Mouse (Mus musculus): ENCODE data around the gene Prkce. TPM values are rescaled to one million over a fixed set of nuclear protein-coding genes. Genes with fewer than 3 reads are reported as not detected.

The Prkce gene
- polyA plus RNA-seq, 1 experiment, result 1.9 TPM

GRCm38 (mm10) chr17:86460645-86461430, 293.3 kb downstream of the Prkce start:
- no peaks in the 10 kb centered on the region for H3K27me3 ChIP-seq (ENCODE audit: control insufficient read depth, insufficient read depth, insufficient read length)
- H3K4me2 ChIP-seq (ENCODE audit: low read depth), result no peak overlapping the region
- H3K79me2 ChIP-seq (ENCODE audit: control insufficient read depth, insufficient read depth), result no peaks in the 10 kb centered on the region
- no peaks in the 10 kb centered on the region for H3K36me3 ChIP-seq (ENCODE audit: control insufficient read depth, insufficient read depth)
- TF ChIP-seq TCF12 (IDR thresholded peaks at IDR 0.05; ENCODE audit: insufficient read depth, poor library complexity, severe bottlenecking) (no peak), CEBPB (IDR thresholded peaks at IDR 0.05; ENCODE audit: insufficient read depth, poor library complexity, severe bottlenecking) (no peak), REST (IDR thresholded peaks at IDR 0.05; ENCODE audit: insufficient read depth, insufficient read length) (no peak), MYOG (IDR thresholded peaks at IDR 0.05; ENCODE audit: control insufficient read depth in 1 of 3, insufficient read depth in 1 of 3, insufficient read length in 2 of 3, low read depth in 2 of 3) (no peak), POLR2A (IDR thresholded peaks at IDR 0.05; ENCODE audit: insufficient read length, low read depth) (no peak), POLR2AphosphoS2 (IDR thresholded peaks at IDR 0.05; ENCODE audit: insufficient read length, low read depth) (no peak), TCF3 (IDR thresholded peaks at IDR 0.05; ENCODE audit: insufficient read length, low read depth) (no peak), USF1 (IDR thresholded peaks at IDR 0.05; ENCODE audit: low read depth) (no peak), E2F4 (IDR thresholded peaks at IDR 0.05; ENCODE audit: insufficient read depth) (no peak), MAX (IDR thresholded peaks at IDR 0.05; ENCODE audit: low read depth) (no peak), MYOD1 (IDR thresholded peaks at IDR 0.05; ENCODE audit: control insufficient read depth in 1 of 3, insufficient read length in 2 of 3, low read depth in 2 of 3) (no peak), SRF (IDR thresholded peaks at IDR 0.05; ENCODE audit: control insufficient read depth, insufficient read length, low read depth) (no peak)
- no peak overlapping the region for H3ac ChIP-seq (ENCODE audit: control insufficient read depth, insufficient read length)
- no peak overlapping the region for H3K4me3 ChIP-seq

- no peak overlapping the region for H3K4me2 ChIP-seq (ENCODE audit: low read depth)
- H3K36me3 ChIP-seq (ENCODE audit: control insufficient read depth, insufficient read depth), result no peaks in the 10 kb centered on the region
- H3ac ChIP-seq (ENCODE audit: control insufficient read depth, insufficient read length), result no peak overlapping the region
- no peaks in the 10 kb centered on the region for H3K27me3 ChIP-seq (ENCODE audit: control insufficient read depth, insufficient read depth, insufficient read length)
- H3K79me2 ChIP-seq (ENCODE audit: control insufficient read depth, insufficient read depth), result no peaks in the 10 kb centered on the region
- TF ChIP-seq E2F4 (IDR thresholded peaks at IDR 0.05; ENCODE audit: insufficient read depth), result no peak
- no peak for TF ChIP-seq SRF (IDR thresholded peaks at IDR 0.05; ENCODE audit: control insufficient read depth, insufficient read length, low read depth)
- TF ChIP-seq MAX (IDR thresholded peaks at IDR 0.05; ENCODE audit: low read depth), result no peak
- TF ChIP-seq TCF12 (IDR thresholded peaks at IDR 0.05; ENCODE audit: insufficient read depth, poor library complexity, severe bottlenecking), result no peak
- no peak overlapping the region for H3K4me3 ChIP-seq
These were observed 295.8 kb downstream of the Prkce start for GRCm38 (mm10) chr17:86463369-86463768.

- H3K36me3 ChIP-seq (ENCODE audit: control insufficient read depth, insufficient read depth), result no peaks in the 10 kb centered on the region
- H3K4me2 ChIP-seq (ENCODE audit: low read depth), result no peak overlapping the region
- no peak overlapping the region for H3ac ChIP-seq (ENCODE audit: control insufficient read depth, insufficient read length)
- no peaks in the 10 kb centered on the region for H3K79me2 ChIP-seq (ENCODE audit: control insufficient read depth, insufficient read depth)
- H3K27me3 ChIP-seq (ENCODE audit: control insufficient read depth, insufficient read depth, insufficient read length), result no peaks in the 10 kb centered on the region
- H3K4me3 ChIP-seq, result no peak overlapping the region
- no peak for TF ChIP-seq MAX (IDR thresholded peaks at IDR 0.05; ENCODE audit: low read depth)
- TF ChIP-seq MYOG (IDR thresholded peaks at IDR 0.05; ENCODE audit: control insufficient read depth in 1 of 3, insufficient read depth in 1 of 3, insufficient read length in 2 of 3, low read depth in 2 of 3), result no peak
- no peak for TF ChIP-seq POLR2AphosphoS2 (IDR thresholded peaks at IDR 0.05; ENCODE audit: insufficient read length, low read depth)
- TF ChIP-seq REST (IDR thresholded peaks at IDR 0.05; ENCODE audit: insufficient read depth, insufficient read length), result no peak
- TF ChIP-seq CEBPB (IDR thresholded peaks at IDR 0.05; ENCODE audit: insufficient read depth, poor library complexity, severe bottlenecking), result no peak
- TF ChIP-seq TCF3 (IDR thresholded peaks at IDR 0.05; ENCODE audit: insufficient read length, low read depth), result no peak
- no peak for TF ChIP-seq POLR2A (IDR thresholded peaks at IDR 0.05; ENCODE audit: insufficient read length, low read depth)
- TF ChIP-seq E2F4 (IDR thresholded peaks at IDR 0.05; ENCODE audit: insufficient read depth), result no peak
- TF ChIP-seq MYOD1 (IDR thresholded peaks at IDR 0.05; ENCODE audit: control insufficient read depth in 1 of 3, insufficient read length in 2 of 3, low read depth in 2 of 3), result no peak
These were observed 296.6 kb downstream of the Prkce start for GRCm38 (mm10) chr17:86464197-86464596.

- TF ChIP-seq MYOG (IDR thresholded peaks at IDR 0.05; ENCODE audit: control insufficient read depth in 1 of 3, insufficient read depth in 1 of 3, insufficient read length in 2 of 3, low read depth in 2 of 3), result no peak
- TF ChIP-seq MYOD1 (IDR thresholded peaks at IDR 0.05; ENCODE audit: control insufficient read depth in 1 of 3, insufficient read length in 2 of 3, low read depth in 2 of 3), result peak in 1 of 3 experiments; percentile 15
- Histone ChIP-seq H3K4me3 (no peak overlapping the region), H3K79me2 (ENCODE audit: control insufficient read depth, insufficient read depth) (no peaks in the 10 kb centered on the region), H3K4me2 (ENCODE audit: low read depth) (no peak overlapping the region), H3K36me3 (ENCODE audit: control insufficient read depth, insufficient read depth) (no peaks in the 10 kb centered on the region), H3K27me3 (ENCODE audit: control insufficient read depth, insufficient read depth, insufficient read length) (no peaks in the 10 kb centered on the region), H3ac (ENCODE audit: control insufficient read depth, insufficient read length) (no peak overlapping the region)
These were observed 297.2 kb downstream of the Prkce start for GRCm38 (mm10) chr17:86464689-86465363.

- no peaks in the 10 kb centered on the region for H3K79me2 ChIP-seq (ENCODE audit: control insufficient read depth, insufficient read depth)
- no peak overlapping the region for H3K4me3 ChIP-seq
- no peak overlapping the region for H3K4me2 ChIP-seq (ENCODE audit: low read depth)
- H3K36me3 ChIP-seq (ENCODE audit: control insufficient read depth, insufficient read depth), result no peaks in the 10 kb centered on the region
- no peaks in the 10 kb centered on the region for H3K27me3 ChIP-seq (ENCODE audit: control insufficient read depth, insufficient read depth, insufficient read length)
- TF ChIP-seq TCF12 (IDR thresholded peaks at IDR 0.05; ENCODE audit: insufficient read depth, poor library complexity, severe bottlenecking) (no peak), TCF3 (IDR thresholded peaks at IDR 0.05; ENCODE audit: insufficient read length, low read depth) (no peak), E2F4 (IDR thresholded peaks at IDR 0.05; ENCODE audit: insufficient read depth) (no peak), POLR2A (IDR thresholded peaks at IDR 0.05; ENCODE audit: insufficient read length, low read depth) (no peak), CEBPB (IDR thresholded peaks at IDR 0.05; ENCODE audit: insufficient read depth, poor library complexity, severe bottlenecking) (no peak), MAX (IDR thresholded peaks at IDR 0.05; ENCODE audit: low read depth) (no peak)
- H3ac ChIP-seq (ENCODE audit: control insufficient read depth, insufficient read length), result no peak overlapping the region
These were observed 298.3 kb downstream of the Prkce start for GRCm38 (mm10) chr17:86465865-86466264.
